Mouse (Mus musculus): ENCODE data around the gene Pyy.
A peak's percentile ranks its signal among the peaks of the same experiment; 100 is the strongest.

Pyy gene

GRCm38 (mm10) chr11:102089088-102089808 lies 18.4 kb downstream of the Pyy start:
- DNase-seq = peak; percentile 74

- peak; percentile 79 for DNase-seq
Measured at GRCm38 (mm10) chr11:102087931-102088898, 19.4 kb downstream of the Pyy start, which contains the start of gene Mpp2. Mpp2 (minus strand) TSS chr11:102088515.

GRCm38 (mm10) chr11:102087081-102087751 lies 20.4 kb downstream of the Pyy start:
- peak; percentile 79 for DNase-seq

GRCm38 (mm10) chr11:102086331-102086730 lies 21.3 kb downstream of the Pyy start:
- DNase-seq = no peak

- peak; percentile 22 for DNase-seq
Measured at GRCm38 (mm10) chr11:102084159-102084558, 23.5 kb downstream of the Pyy start.

- DNase-seq = no peak
Measured at GRCm38 (mm10) chr11:102083193-102083592, 24.4 kb downstream of the Pyy start.

- peak; percentile 86 for DNase-seq
Measured at GRCm38 (mm10) chr11:102082322-102082721, 25.3 kb downstream of the Pyy start.

GRCm38 (mm10) chr11:102073722-102074121 lies 33.9 kb downstream of the Pyy start:
- DNase-seq = no peak

- DNase-seq = no peak
Measured at GRCm38 (mm10) chr11:102072729-102073128, 34.9 kb downstream of the Pyy start.

- no peak for DNase-seq
Measured at GRCm38 (mm10) chr11:102070426-102070825, 37.2 kb downstream of the Pyy start.

GRCm38 (mm10) chr11:102069633-102070032 lies 38.0 kb downstream of the Pyy start:
- no peak for DNase-seq

GRCm38 (mm10) chr11:102068969-102069368 lies 38.7 kb downstream of the Pyy start:
- no peak for DNase-seq

GRCm38 (mm10) chr11:102063076-102063475 lies 44.6 kb downstream of the Pyy start:
- no peak for DNase-seq

GRCm38 (mm10) chr11:102061941-102062473 lies 45.6 kb downstream of the Pyy start:
- DNase-seq = no peak

GRCm38 (mm10) chr11:102061236-102061940 lies 46.2 kb downstream of the Pyy start:
- DNase-seq = peak; percentile 84

All from kidney, postnatal 10 days (tissue).